Mouse (Mus musculus): ENCODE results near the gene A630001G21Rik.

GRCm38 (mm10) chr1:85742916-85743505 lies 35.4 kb downstream of the A630001G21Rik start:
- TF ChIP-seq UBTF (IDR thresholded peaks at IDR 0.05; ENCODE audit: borderline replicate concordance, insufficient read depth, low read depth, low read length): no peak
- TF ChIP-seq POLR2A (IDR thresholded peaks at IDR 0.05; ENCODE audit: control insufficient read depth in 1 of 2, insufficient read depth in 1 of 2, low read depth in 1 of 2, low read length in 2 of 2, poor library complexity in 1 of 2): no peak
- TF ChIP-seq CTCF (IDR thresholded peaks at IDR 0.05 in 2 of 3, conservative IDR thresholded peaks at IDR 0.05 in 1 of 3; ENCODE audit: control insufficient read depth in 1 of 3, insufficient read depth in 1 of 3, low read depth in 2 of 3, low read length in 3 of 3, poor library complexity in 1 of 3, severe bottlenecking in 1 of 3): no peak
- TF ChIP-seq USF2 (IDR thresholded peaks at IDR 0.05; ENCODE audit: borderline replicate concordance in 1 of 2, insufficient read depth in 1 of 2, low read depth in 1 of 2, low read length in 2 of 2): no peak
- TF ChIP-seq HCFC1 (IDR thresholded peaks at IDR 0.05; ENCODE audit: low read depth, low read length): no peak
- no peak for TF ChIP-seq EP300 (IDR thresholded peaks at IDR 0.05; ENCODE audit: low read depth in 1 of 2, low read length in 2 of 2)
- no peak for TF ChIP-seq GATA1 (IDR thresholded peaks at IDR 0.05; ENCODE audit: low read depth, low read length)
- TF ChIP-seq MYC (IDR thresholded peaks at IDR 0.05; ENCODE audit: low read depth, low read length): no peak
- TF ChIP-seq BHLHE40 (IDR thresholded peaks at IDR 0.05; ENCODE audit: borderline replicate concordance, low read depth, low read length): no peak
- TF ChIP-seq NELFE (IDR thresholded peaks at IDR 0.05; ENCODE audit: low read depth, low read length): no peak
- no peak for TF ChIP-seq ETS1 (IDR thresholded peaks at IDR 0.05; ENCODE audit: low read depth, low read length)

Data from MEL (cell line).